Mouse (Mus musculus) forebrain, embryonic 12.5 days (tissue): ENCODE results near the gene Slc7a15. TPM values are rescaled to one million over a fixed set of nuclear protein-coding genes. Genes with fewer than 3 reads are reported as not detected.

Source experiments
- ATAC-seq: fragments of 200-750 bp; cut with Nextera tagmentation; 2 replicates; pipeline ENCODE4 v1.8.0; 2017; ENCODE audit warnings: moderate TSS enrichment; ENCODE audit not compliant: low FRiP score
- H3K27ac ChIP-seq: fragments of 300-500 bp; sonication (generic); 2 replicates; pipeline ENCODE4 v1.5.1; 2016; ENCODE audit warnings: mild to moderate bottlenecking
- H3K27me3 ChIP-seq: fragments of 300-500 bp; sonication (generic); 2 replicates; pipeline ENCODE4 v1.6.1; 2016; ENCODE audit warnings: mild to moderate bottlenecking
- H3K36me3 ChIP-seq: fragments of 300-500 bp; sonication (generic); replicated peaks from 2 replicates; pipeline ENCODE4 v1.6.1; 2016; ENCODE audit warnings: mild to moderate bottlenecking
- H3K4me1 ChIP-seq: fragments of 300-500 bp; sonication (generic); 2 replicates; pipeline ENCODE4 v1.6.1; 2016
- H3K4me2 ChIP-seq: fragments of 300-500 bp; sonication (generic); 2 replicates; pipeline ENCODE4 v1.6.1; 2016; ENCODE audit warnings: mild to moderate bottlenecking, moderate library complexity
- H3K4me3 ChIP-seq: fragments of 300-500 bp; sonication (generic); replicated peaks from 2 replicates; pipeline ENCODE4 v1.5.1; 2016; ENCODE audit warnings: mild to moderate bottlenecking
- H3K9ac ChIP-seq: fragments of 300-500 bp; sonication (generic); 2 replicates; pipeline ENCODE4 v1.6.1; 2016; ENCODE audit warnings: mild to moderate bottlenecking
- H3K9me3 ChIP-seq: fragments of 300-500 bp; sonication (generic); 2 replicates; pipeline ENCODE4 v1.6.1; 2016
- WGBS: fragments of 180-500 bp; shearing (Covaris S2); methylation state at CpG from one replicate; pipeline ENCODE4 v1.1.7; 2016; 5-methylcytosine and 5-hydroxymethylcytosine counted together
- polyA plus RNA-seq: library from polyadenylated mRNA; unstranded; fragments of >200 nt; fragmentation: Nextera tagmentation; extraction: Ambion mirVana; gene quantifications from 2 replicates; pipeline ENCODE4 v1.2.1, GENCODE M21; 2016

The Slc7a15 gene
- polyA plus RNA-seq, 1 experiment from 2014 or later, result not detected

DNA sequence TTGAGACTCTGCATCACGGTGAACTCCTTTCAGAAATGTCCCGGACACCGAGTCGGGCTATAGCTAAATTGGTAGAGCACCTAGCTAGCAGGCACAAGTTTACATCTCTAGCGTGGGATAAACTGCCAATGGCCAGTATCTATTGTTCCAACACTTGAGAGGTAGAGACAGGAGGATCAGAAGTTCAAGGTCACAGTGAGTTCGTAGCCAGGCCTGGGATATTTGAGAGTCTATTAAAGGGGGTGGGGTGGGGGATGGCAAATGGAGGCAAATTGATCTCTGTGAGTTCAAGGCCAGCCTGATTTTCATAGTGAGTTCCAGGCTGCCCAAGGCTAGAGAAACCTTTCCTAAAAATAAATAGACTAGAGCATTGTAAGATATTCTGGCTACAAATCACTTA is 52.1 kb downstream of the Slc7a15 start:
- no peaks in the 10 kb centered on the region for H3K4me1 ChIP-seq
- H3K27me3 ChIP-seq, result no peaks in the 10 kb centered on the region
- no peak overlapping the region for H3K4me2 ChIP-seq
- 91% methylated on average over 6 of the region's 6 CpGs for WGBS
- no peak overlapping the region for H3K4me3 ChIP-seq
- no peak overlapping the region for H3K27ac ChIP-seq
- no peak for ATAC-seq
- H3K36me3 ChIP-seq, result no peaks in the 10 kb centered on the region
- H3K9me3 ChIP-seq, result no peaks in the 10 kb centered on the region
- H3K9ac ChIP-seq, result no peak overlapping the region

DNA sequence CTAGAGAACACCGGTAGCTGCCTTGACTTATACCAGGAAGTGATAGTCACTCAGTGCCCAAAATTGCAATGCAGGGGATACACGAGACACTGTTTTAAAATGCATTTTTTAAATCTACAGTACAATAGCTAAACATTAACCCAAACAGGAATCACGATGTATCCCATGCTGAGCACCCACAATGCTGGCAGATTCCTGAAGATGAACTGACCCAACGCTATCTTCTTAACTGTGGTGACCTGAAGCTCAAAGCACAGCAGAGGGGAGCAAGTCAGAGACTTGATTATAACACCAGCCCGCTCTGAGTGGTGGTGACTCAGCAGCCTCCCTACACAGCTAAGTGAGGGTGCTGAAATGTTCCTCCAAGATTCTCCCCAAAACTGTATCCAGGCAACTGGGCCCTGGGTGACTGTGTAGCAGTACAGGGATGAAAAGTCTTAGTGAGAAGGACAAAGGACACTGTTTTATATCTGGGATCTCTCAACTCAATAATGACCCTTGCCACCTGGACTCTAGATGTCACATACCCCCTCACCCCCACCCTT is 53.7 kb downstream of the Slc7a15 start:
- Histone ChIP-seq H3K4me3 (no peak overlapping the region), H3K9ac (no peak overlapping the region), H3K4me1 (no peaks in the 10 kb centered on the region), H3K27me3 (no peaks in the 10 kb centered on the region), H3K4me2 (no peak overlapping the region), H3K36me3 (no peaks in the 10 kb centered on the region), H3K27ac (no peak overlapping the region), H3K9me3 (no peaks in the 10 kb centered on the region)
- ATAC-seq, result no peak
- WGBS, result 81% methylated on average over 5 of the region's 5 CpGs

DNA sequence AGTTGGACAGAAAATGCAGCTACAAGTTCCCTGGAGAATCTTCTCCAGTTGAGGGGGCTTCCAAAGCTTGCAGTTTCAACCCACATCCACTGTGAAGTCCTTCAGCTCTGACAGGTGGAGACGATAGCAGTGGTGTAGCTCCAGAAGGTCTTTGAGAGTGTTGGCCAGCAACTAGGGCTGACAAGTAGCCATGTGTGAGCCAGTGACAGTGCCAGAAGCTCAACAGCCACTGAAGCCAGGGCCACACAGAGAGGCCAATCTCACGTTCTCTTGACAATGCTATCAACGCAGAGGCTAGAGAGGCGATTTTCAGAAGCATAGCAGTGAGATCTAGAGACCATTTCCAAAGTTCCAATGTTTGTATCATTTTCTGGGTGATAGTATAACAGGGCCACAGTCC is 56.5 kb downstream of the Slc7a15 start:
- H3K9me3 ChIP-seq, result no peaks in the 10 kb centered on the region
- H3K4me1 ChIP-seq, result no peaks in the 10 kb centered on the region
- 86% methylated on average over 4 of the region's 4 CpGs for WGBS
- no peak overlapping the region for H3K9ac ChIP-seq
- H3K36me3 ChIP-seq, result no peaks in the 10 kb centered on the region
- no peak overlapping the region for H3K4me3 ChIP-seq
- H3K4me2 ChIP-seq, result no peak overlapping the region
- no peaks in the 10 kb centered on the region for H3K27me3 ChIP-seq
- no peak overlapping the region for H3K27ac ChIP-seq
- no peak for ATAC-seq

DNA sequence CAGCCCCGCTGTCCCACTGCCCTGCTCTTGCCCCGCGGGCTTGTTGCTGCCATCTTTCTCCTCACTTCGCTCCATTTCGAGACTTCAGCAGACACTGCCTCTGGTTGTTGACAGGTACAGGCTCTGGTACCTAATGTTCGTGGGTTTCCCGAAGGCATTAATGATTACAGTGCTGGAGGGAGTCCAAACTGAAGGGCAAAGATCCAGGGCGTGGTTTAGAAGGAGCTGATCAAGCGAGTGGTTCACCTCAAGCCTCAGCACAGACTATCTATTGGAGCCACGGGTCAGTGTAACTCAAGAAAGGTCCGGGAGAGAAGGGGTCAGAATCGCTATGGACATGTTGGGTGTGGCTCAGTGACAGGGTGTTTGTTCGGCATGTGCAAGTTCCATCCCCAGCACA is 59.4 kb downstream of the Slc7a15 start:
- Histone ChIP-seq H3K4me2 (no peak overlapping the region), H3K4me1 (no peaks in the 10 kb centered on the region), H3K27ac (no peak overlapping the region), H3K9me3 (no peaks in the 10 kb centered on the region), H3K36me3 (no peaks in the 10 kb centered on the region), H3K4me3 (no peak overlapping the region), H3K9ac (no peak overlapping the region), H3K27me3 (no peaks in the 10 kb centered on the region)
- no peak for ATAC-seq
- WGBS, result 88% methylated on average over 13 of the region's 13 CpGs

DNA sequence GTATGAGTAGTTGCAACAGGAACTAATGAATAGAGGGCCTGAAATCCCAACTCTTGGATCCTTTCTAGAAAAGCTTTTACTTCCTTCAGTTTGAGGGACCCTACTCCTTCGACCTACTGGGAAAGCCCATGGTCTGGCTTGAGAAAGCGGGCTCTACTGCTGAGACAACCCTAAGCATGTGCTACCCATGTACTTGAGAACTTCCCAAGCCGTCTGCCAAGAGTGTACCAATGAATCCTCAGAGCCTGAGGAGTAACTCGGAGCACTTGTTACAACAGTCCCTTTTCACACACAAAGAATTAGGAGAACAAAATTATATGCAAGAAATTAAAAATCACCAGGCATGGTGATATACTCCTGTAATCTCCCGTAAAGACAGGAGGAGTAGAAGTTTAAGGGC is 61.6 kb downstream of the Slc7a15 start:
- Histone ChIP-seq H3K36me3 (no peaks in the 10 kb centered on the region), H3K27ac (no peak overlapping the region), H3K4me3 (no peak overlapping the region), H3K4me1 (no peaks in the 10 kb centered on the region), H3K9ac (no peak overlapping the region), H3K9me3 (no peaks in the 10 kb centered on the region), H3K27me3 (no peaks in the 10 kb centered on the region), H3K4me2 (no peak overlapping the region)
- 87% methylated on average over 5 of the region's 5 CpGs for WGBS
- ATAC-seq, result no peak

DNA sequence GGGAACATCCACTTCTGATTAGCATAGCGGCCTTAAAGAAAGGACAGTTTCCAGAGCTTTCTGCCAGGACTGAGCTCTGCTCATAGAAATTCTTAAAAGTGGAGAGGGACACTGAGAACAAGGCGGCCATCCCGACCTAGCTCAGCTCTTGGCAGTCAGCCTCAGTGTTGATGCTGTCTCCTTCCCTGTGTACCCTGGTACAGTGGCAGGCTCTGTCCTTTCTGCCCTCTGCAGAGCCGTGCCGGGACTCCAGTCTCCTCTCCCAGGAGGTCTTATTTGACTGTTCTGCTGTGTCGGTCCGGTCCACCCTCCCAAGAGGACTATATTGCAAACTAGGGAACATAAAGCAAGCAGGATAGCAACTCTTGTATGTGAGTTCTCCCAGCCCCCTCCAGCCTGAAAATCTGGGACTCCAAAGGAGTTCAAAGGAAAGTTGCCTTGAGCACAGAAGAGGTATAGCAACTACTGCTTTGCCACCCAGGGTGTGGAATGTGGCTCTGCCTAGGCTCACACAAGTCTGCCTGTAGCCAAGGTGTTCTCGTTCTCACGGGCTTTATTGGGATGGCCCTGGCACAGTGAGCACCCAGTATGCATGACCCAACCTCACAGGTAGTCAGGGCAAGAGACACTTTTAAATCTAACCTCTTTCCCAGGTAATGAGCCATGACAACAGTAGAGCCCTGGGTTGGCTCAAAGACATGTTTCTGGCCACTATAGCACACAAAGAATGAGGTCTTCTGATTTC is 62.5 kb downstream of the Slc7a15 start:
- Histone ChIP-seq H3K4me1 (no peaks in the 10 kb centered on the region), H3K27me3 (no peaks in the 10 kb centered on the region), H3K27ac (no peak overlapping the region), H3K4me2 (no peak overlapping the region), H3K9me3 (no peaks in the 10 kb centered on the region), H3K9ac (no peak overlapping the region), H3K4me3 (no peak overlapping the region), H3K36me3 (no peaks in the 10 kb centered on the region)
- ATAC-seq, result no peak
- 82% methylated on average over 9 of the region's 9 CpGs for WGBS

DNA sequence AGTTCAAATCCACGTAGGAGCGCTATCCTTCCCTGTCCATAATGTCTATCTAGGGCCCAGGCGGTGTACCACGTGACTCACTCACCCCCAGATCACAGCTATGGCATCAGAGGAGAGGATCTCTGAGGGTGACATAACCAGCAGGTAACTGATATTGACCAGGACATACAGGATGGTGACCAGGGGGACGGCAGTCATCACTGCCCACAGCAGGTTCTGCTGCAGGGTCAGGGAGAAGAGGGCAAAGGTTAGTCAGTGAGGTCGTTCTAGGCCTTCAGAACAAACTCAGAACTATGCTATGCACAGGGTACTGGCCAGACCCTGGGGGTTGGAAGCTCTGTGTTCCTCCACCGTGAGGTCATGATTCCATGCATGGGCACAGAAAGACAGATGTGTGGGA is 63.3 kb downstream of the Slc7a15 start:
- no peak for ATAC-seq
- 86% methylated on average over 7 of the region's 7 CpGs for WGBS

DNA sequence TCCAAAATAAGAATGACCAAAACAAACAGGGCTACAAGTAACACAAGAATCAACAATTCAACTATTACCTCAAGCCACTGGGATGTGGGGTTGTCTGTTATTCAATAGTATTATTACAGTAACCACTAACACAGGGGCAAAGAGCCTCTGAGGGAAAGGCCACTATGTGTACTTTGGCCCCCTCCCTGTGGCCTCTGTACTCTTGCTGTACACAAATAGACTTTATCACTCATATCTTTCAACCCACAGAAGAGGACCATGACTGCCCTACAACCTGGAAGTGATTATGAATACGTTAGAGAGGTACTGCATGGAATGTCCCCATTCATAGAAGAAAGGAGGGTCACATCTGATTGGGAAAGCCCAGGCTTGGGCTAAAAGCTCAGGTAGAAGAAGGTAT is 64.0 kb downstream of the Slc7a15 start:
- ATAC-seq, result no peak

More for the DNA sequence above, 63.3 kb downstream of the Slc7a15 start:
- Histone ChIP-seq H3K9ac (no peak overlapping the region), H3K9me3 (no peaks in the 10 kb centered on the region), H3K4me3 (no peak overlapping the region), H3K27me3 (no peaks in the 10 kb centered on the region), H3K4me1 (no peaks in the 10 kb centered on the region), H3K4me2 (no peak overlapping the region), H3K27ac (no peak overlapping the region), H3K36me3 (no peaks in the 10 kb centered on the region)

DNA sequence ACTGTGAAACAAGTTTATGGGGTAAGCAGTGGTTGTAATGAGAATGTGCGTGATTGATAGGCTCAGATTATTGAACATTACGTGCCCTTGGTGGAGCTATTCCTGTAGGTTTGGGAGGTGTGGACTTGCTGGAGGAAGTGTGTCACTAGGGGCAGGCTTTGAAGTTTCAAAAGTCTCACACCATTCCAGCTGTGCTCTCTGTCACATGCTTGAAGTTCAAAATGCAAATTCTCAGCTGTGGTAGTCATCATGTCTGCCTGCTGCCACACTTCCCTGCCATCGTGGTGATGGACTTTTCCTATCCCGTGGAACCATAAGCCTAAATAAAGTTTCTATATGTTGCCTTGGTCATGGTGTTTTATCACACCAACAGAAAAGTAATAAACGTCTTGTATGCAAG is 71.1 kb downstream of the Slc7a15 start:
- H3K4me3 ChIP-seq, result no peak overlapping the region
- no peaks in the 10 kb centered on the region for H3K36me3 ChIP-seq
- ATAC-seq, result no peak
- H3K27ac ChIP-seq, result no peak overlapping the region
- WGBS, result 87% methylated on average over 5 of the region's 5 CpGs
- no peak overlapping the region for H3K4me2 ChIP-seq
- no peaks in the 10 kb centered on the region for H3K9me3 ChIP-seq
- no peaks in the 10 kb centered on the region for H3K27me3 ChIP-seq
- no peaks in the 10 kb centered on the region for H3K4me1 ChIP-seq
- H3K9ac ChIP-seq, result no peak overlapping the region

More for the DNA sequence above, 64.0 kb downstream of the Slc7a15 start:
- Histone ChIP-seq H3K9ac (no peak overlapping the region), H3K4me2 (no peak overlapping the region), H3K36me3 (no peaks in the 10 kb centered on the region), H3K27ac (no peak overlapping the region), H3K4me1 (no peaks in the 10 kb centered on the region), H3K27me3 (no peaks in the 10 kb centered on the region), H3K4me3 (no peak overlapping the region), H3K9me3 (no peaks in the 10 kb centered on the region)
- 92% methylated on average over 1 of the region's 1 CpGs for WGBS

DNA sequence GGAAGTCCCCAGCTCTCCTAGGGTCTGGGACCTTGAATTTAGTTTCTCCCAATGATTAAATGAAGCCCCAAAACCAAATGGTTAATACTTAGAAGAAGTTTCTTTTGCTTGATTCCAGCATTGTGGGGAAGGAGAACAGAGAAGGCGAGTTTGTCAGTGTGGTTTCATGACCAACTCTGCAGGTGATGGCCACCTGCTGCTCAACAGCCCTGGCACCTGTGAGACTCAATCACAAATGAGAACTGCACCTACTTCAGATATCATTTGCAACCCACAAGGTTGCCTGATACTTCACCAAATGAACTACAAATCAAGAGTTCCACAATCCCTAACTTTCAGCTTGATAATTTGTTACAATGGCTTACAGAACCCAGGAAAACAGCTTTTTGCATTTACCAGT is 71.7 kb downstream of the Slc7a15 start:
- H3K4me3 ChIP-seq, result no peak overlapping the region
- H3K27ac ChIP-seq, result no peak overlapping the region
- no peak for ATAC-seq
- no peak overlapping the region for H3K4me2 ChIP-seq
- no peaks in the 10 kb centered on the region for H3K4me1 ChIP-seq
- no peak overlapping the region for H3K9ac ChIP-seq
- no peaks in the 10 kb centered on the region for H3K9me3 ChIP-seq
- no peaks in the 10 kb centered on the region for H3K27me3 ChIP-seq
- no peaks in the 10 kb centered on the region for H3K36me3 ChIP-seq
- 74% methylated on average over 1 of the region's 1 CpGs for WGBS

DNA sequence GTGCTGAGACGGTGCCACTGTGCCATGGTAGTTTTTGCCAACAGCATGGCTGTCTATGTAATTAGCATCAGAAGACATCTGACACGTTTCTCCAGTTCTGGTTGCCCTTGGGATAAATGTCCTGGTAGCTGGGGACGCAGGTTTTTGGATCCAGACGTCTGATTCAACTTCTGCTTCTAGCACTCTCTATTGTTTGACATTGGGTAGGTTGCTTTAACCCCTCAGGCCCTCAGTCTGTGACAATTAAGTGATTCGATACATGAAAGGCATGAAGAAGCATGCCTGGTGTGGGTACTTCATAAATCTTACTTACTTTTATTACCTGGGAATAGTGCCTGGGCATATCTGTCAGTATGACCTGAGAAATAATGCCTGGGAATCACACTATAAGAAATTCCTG is 74.8 kb downstream of the Slc7a15 start:
- Histone ChIP-seq H3K9ac (no peak overlapping the region), H3K36me3 (no peaks in the 10 kb centered on the region), H3K27ac (no peak overlapping the region), H3K4me1 (no peaks in the 10 kb centered on the region), H3K9me3 (no peaks in the 10 kb centered on the region), H3K27me3 (no peaks in the 10 kb centered on the region), H3K4me3 (no peak overlapping the region), H3K4me2 (no peak overlapping the region)
- ATAC-seq, result no peak
- 69% methylated on average over 5 of the region's 5 CpGs for WGBS

DNA sequence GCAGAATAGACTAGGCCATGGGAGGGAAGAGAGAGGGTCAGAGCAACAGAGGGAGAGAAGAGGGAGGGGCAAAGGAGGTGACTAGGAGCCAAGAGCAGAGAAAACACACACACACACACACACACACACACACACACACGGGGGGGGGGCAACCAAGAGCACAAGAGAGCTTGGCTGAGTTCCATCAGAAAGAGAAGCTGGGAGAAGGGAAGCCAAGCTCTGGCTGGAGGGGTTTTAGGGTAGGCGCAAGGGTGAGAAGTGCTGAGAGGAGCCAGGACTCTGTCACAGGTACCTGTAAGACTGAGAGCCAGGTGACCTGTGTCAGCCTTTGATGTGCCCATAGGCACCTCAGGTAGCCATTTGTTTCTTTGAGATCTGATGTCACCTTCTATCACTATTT is 76.2 kb downstream of the Slc7a15 start:
- Histone ChIP-seq H3K27me3 (no peaks in the 10 kb centered on the region), H3K4me3 (no peak overlapping the region), H3K4me1 (no peaks in the 10 kb centered on the region), H3K27ac (no peak overlapping the region), H3K4me2 (no peak overlapping the region), H3K9me3 (no peaks in the 10 kb centered on the region), H3K9ac (no peak overlapping the region), H3K36me3 (no peaks in the 10 kb centered on the region)
- WGBS, result 57% methylated on average over 2 of the region's 2 CpGs
- ATAC-seq, result no peak

DNA sequence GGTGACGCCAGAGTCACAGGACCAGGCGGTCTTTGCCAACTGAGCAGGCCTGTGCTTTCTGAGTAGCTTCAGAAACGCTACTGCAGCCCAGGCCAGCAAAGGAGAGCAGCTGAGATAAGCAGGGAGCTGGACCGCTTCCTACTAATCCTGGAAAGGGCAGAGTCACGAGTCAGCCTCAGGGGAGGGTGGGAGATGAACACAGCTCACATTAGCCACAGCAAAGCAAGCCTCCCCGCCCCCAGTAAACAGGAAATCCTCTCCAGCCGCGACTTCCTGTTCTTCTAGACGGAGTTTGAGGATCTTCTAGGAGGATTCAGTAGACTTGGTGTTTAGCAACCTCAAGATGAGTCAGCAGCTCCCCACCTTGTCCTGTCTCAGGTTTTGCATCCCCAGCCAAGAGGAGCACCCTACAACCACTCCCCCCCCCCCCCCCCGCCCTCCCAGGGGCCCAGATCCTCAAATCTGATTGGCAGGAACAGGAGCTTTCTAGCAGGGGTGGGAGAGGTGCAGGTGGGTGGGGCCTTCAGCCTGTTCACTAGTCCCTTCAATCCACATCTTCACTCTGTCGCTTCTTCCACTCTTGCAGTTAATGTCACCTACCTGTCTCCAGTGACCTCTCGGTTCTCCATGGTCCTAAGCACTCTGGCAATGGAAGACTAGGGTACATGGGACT is 77.4 kb downstream of the Slc7a15 start:
- WGBS, result 64% methylated on average over 11 of the region's 12 CpGs

More for the DNA sequence above, 77.4 kb downstream of the Slc7a15 start:
- Histone ChIP-seq H3K9ac (no peak overlapping the region), H3K4me2 (no peak overlapping the region), H3K4me3 (no peak overlapping the region), H3K27me3 (no peaks in the 10 kb centered on the region), H3K4me1 (no peaks in the 10 kb centered on the region), H3K36me3 (no peaks in the 10 kb centered on the region), H3K9me3 (no peaks in the 10 kb centered on the region), H3K27ac (no peak overlapping the region)
- ATAC-seq, result no peak
